Mouse (Mus musculus): ENCODE measurements around the gene Wwc2. TPM values are rescaled to one million over a fixed set of nuclear protein-coding genes. Genes with fewer than 3 reads are reported as not detected.
A peak's percentile ranks its signal among the peaks of the same experiment; 100 is the strongest.

The Wwc2 gene
- total RNA-seq, 1 experiment, result 19.6 TPM

GRCm38 (mm10) chr8:48013281-48013680 is 22.6 kb upstream of the Wwc2 start:
- H3K4me1 ChIP-seq (ENCODE audit: control insufficient read depth in 2 of 2, insufficient read depth in 2 of 2, low read length in 2 of 2, poor library complexity in 1 of 2), result no peaks in the 10 kb centered on the region; a peak in 1 of 4 replicates
- no peak for DNase-seq (ENCODE audit: low read depth, low spot score)
- no peak overlapping the region for H3K27ac ChIP-seq (ENCODE audit: insufficient read depth, low read depth, low read length, poor library complexity, severe bottlenecking)
- H3K4me3 ChIP-seq (ENCODE audit: insufficient read depth in 1 of 2, low read depth in 1 of 2, low read length in 2 of 2, poor library complexity in 1 of 2, severe bottlenecking in 1 of 2), result no peak overlapping the region
- in situ Hi-C loops (cut with MboI; ENCODE audit: low sequenced_read_pairs in 2 of 2, unreplicated experiment in 2 of 2), result loop anchor here in 1 of 2 experiments (5.0 kb wide), 1 partner anchor 141 kb away; no protein-coding TSS in a partner anchor
- TF ChIP-seq HCFC1 (IDR thresholded peaks at IDR 0.05; ENCODE audit: borderline replicate concordance, insufficient read depth, low read length), result no peak
- no peak for TF ChIP-seq CHD2 (IDR thresholded peaks at IDR 0.05; ENCODE audit: low read depth, low read length)
- no peak for TF ChIP-seq MAFK (IDR thresholded peaks at IDR 0.05; ENCODE audit: insufficient read depth, low read depth, low read length)
- no peak for TF ChIP-seq ZNF384 (IDR thresholded peaks at IDR 0.05; ENCODE audit: low read depth, low read length)
- no peak for TF ChIP-seq ZC3H11A (IDR thresholded peaks at IDR 0.05; ENCODE audit: borderline replicate concordance, low read depth, low read length)
- H3K9me3 ChIP-seq (ENCODE audit: control insufficient read depth, insufficient read depth, low read depth, low read length), result no peaks in the 10 kb centered on the region
- H3K9ac ChIP-seq (ENCODE audit: insufficient read depth, low read depth, low read length, poor library complexity, severe bottlenecking), result no peak overlapping the region
- H3K36me3 ChIP-seq (ENCODE audit: control insufficient read depth, insufficient read depth, low read length, poor library complexity, severe bottlenecking), result no peaks in the 10 kb centered on the region

- H3K9me3 ChIP-seq (ENCODE audit: control insufficient read depth, insufficient read depth, low read depth, low read length), result no peaks in the 10 kb centered on the region
- H3K4me3 ChIP-seq (ENCODE audit: insufficient read depth in 1 of 2, low read depth in 1 of 2, low read length in 2 of 2, poor library complexity in 1 of 2, severe bottlenecking in 1 of 2), result no peak overlapping the region
- no peak for DNase-seq (ENCODE audit: low read depth, low spot score)
- no peaks in the 10 kb centered on the region for H3K36me3 ChIP-seq (ENCODE audit: control insufficient read depth, insufficient read depth, low read length, poor library complexity, severe bottlenecking)
- no peak overlapping the region for H3K9ac ChIP-seq (ENCODE audit: insufficient read depth, low read depth, low read length, poor library complexity, severe bottlenecking)
- in situ Hi-C loops (cut with MboI; ENCODE audit: low sequenced_read_pairs in 2 of 2, unreplicated experiment in 2 of 2), result loop anchor here in 1 of 2 experiments (5.0 kb wide), 1 partner anchor 140 kb away; no protein-coding TSS in a partner anchor
- H3K4me1 ChIP-seq (ENCODE audit: control insufficient read depth in 2 of 2, insufficient read depth in 2 of 2, low read length in 2 of 2, poor library complexity in 1 of 2), result no peaks in the 10 kb centered on the region; a peak in 1 of 4 replicates
- no peak overlapping the region for H3K27ac ChIP-seq (ENCODE audit: insufficient read depth, low read depth, low read length, poor library complexity, severe bottlenecking)
- TF ChIP-seq ZC3H11A (IDR thresholded peaks at IDR 0.05; ENCODE audit: borderline replicate concordance, low read depth, low read length) (no peak), ZNF384 (IDR thresholded peaks at IDR 0.05; ENCODE audit: low read depth, low read length) (no peak), MAFK (IDR thresholded peaks at IDR 0.05; ENCODE audit: insufficient read depth, low read depth, low read length) (no peak), CHD2 (IDR thresholded peaks at IDR 0.05; ENCODE audit: low read depth, low read length) (no peak), HCFC1 (IDR thresholded peaks at IDR 0.05; ENCODE audit: borderline replicate concordance, insufficient read depth, low read length) (no peak)
These were observed 21.1 kb upstream of the Wwc2 start for GRCm38 (mm10) chr8:48011871-48012270.

- no peak for DNase-seq (ENCODE audit: low read depth, low spot score)
- Histone ChIP-seq H3K9ac (ENCODE audit: insufficient read depth, low read depth, low read length, poor library complexity, severe bottlenecking) (no peak overlapping the region), H3K9me3 (ENCODE audit: control insufficient read depth, insufficient read depth, low read depth, low read length) (no peaks in the 10 kb centered on the region), H3K27ac (ENCODE audit: insufficient read depth, low read depth, low read length, poor library complexity, severe bottlenecking) (no peak overlapping the region), H3K4me1 (ENCODE audit: control insufficient read depth in 2 of 2, insufficient read depth in 2 of 2, low read length in 2 of 2, poor library complexity in 1 of 2) (no peaks in the 10 kb centered on the region; a peak in 1 of 4 replicates), H3K36me3 (ENCODE audit: control insufficient read depth, insufficient read depth, low read length, poor library complexity, severe bottlenecking) (no peaks in the 10 kb centered on the region), H3K4me3 (ENCODE audit: insufficient read depth in 1 of 2, low read depth in 1 of 2, low read length in 2 of 2, poor library complexity in 1 of 2, severe bottlenecking in 1 of 2) (no peak overlapping the region)
- in situ Hi-C loops (cut with MboI; ENCODE audit: low sequenced_read_pairs in 2 of 2, unreplicated experiment in 2 of 2), result loop anchor here in 1 of 2 experiments (5.0 kb wide), 1 partner anchor 139 kb away; no protein-coding TSS in a partner anchor
- TF ChIP-seq ZC3H11A (IDR thresholded peaks at IDR 0.05; ENCODE audit: borderline replicate concordance, low read depth, low read length), result no peak
- no peak for TF ChIP-seq HCFC1 (IDR thresholded peaks at IDR 0.05; ENCODE audit: borderline replicate concordance, insufficient read depth, low read length)
- no peak for TF ChIP-seq MAFK (IDR thresholded peaks at IDR 0.05; ENCODE audit: insufficient read depth, low read depth, low read length)
- no peak for TF ChIP-seq CHD2 (IDR thresholded peaks at IDR 0.05; ENCODE audit: low read depth, low read length)
- no peak for TF ChIP-seq ZNF384 (IDR thresholded peaks at IDR 0.05; ENCODE audit: low read depth, low read length)
These were observed 20.3 kb upstream of the Wwc2 start for GRCm38 (mm10) chr8:48010977-48011376.

GRCm38 (mm10) chr8:48009399-48009798 is 18.7 kb upstream of the Wwc2 start:
- in situ Hi-C loops (cut with MboI; ENCODE audit: low sequenced_read_pairs in 2 of 2, unreplicated experiment in 2 of 2), result no loop called here
- peak overlapping the region in 1 of 2 experiments; percentile 17; a peak in 1 of 4 replicates for H3K4me3 ChIP-seq (ENCODE audit: insufficient read depth in 1 of 2, low read depth in 1 of 2, low read length in 2 of 2, poor library complexity in 1 of 2, severe bottlenecking in 1 of 2)
- H3K36me3 ChIP-seq (ENCODE audit: control insufficient read depth, insufficient read depth, low read length, poor library complexity, severe bottlenecking), result no peaks in the 10 kb centered on the region
- H3K4me1 ChIP-seq (ENCODE audit: control insufficient read depth in 2 of 2, insufficient read depth in 2 of 2, low read length in 2 of 2, poor library complexity in 1 of 2), result no peaks in the 10 kb centered on the region; a peak in 1 of 4 replicates
- no peak overlapping the region for H3K27ac ChIP-seq (ENCODE audit: insufficient read depth, low read depth, low read length, poor library complexity, severe bottlenecking)
- no peak for DNase-seq (ENCODE audit: low read depth, low spot score)
- TF ChIP-seq MAFK (IDR thresholded peaks at IDR 0.05; ENCODE audit: insufficient read depth, low read depth, low read length) (no peak), CHD2 (IDR thresholded peaks at IDR 0.05; ENCODE audit: low read depth, low read length) (no peak), HCFC1 (IDR thresholded peaks at IDR 0.05; ENCODE audit: borderline replicate concordance, insufficient read depth, low read length) (no peak), ZC3H11A (IDR thresholded peaks at IDR 0.05; ENCODE audit: borderline replicate concordance, low read depth, low read length) (no peak), ZNF384 (IDR thresholded peaks at IDR 0.05; ENCODE audit: low read depth, low read length) (no peak)
- H3K9ac ChIP-seq (ENCODE audit: insufficient read depth, low read depth, low read length, poor library complexity, severe bottlenecking), result no peak overlapping the region
- no peaks in the 10 kb centered on the region for H3K9me3 ChIP-seq (ENCODE audit: control insufficient read depth, insufficient read depth, low read depth, low read length)
